Mouse (Mus musculus): ENCODE measurements around the gene Grb2.

DNA sequence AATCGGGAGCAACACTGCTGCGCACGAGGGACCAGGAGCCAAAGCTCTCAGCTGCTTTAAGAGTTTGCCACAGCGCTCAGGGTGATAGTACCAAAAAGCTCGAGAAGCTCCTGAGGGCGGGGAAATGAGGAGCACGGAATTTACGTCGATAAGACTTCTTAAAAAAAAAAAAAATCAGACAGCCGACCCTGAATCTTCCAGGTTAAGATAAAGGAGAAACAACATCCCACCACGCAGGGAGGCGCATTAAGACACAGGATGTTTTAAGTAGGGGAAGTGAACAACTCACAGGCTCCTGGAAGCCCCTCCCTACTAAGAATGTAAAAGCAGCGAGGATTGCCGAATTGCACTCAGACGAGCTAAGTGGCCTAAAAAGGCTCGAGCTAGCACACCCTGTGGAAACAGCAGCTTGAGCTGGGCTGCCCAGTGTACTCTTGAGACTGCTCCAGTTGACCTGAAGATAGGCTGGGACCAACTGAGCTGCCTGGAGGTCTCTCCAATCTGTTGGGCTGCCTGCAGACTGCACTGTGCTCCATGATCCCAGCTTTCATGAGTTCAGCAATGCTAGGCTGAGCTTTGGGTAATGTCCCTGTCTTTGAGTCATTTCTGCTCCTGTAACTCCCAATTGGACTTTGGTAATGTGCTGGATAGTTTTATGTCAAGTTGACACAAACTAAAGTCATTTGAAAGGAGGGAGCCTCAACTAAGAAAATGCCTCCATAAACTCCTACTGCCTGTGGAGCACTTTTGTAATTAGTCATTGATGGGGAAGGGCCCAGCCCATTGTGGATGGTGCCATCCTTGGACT, 95.1 kb downstream of the Grb2 start:
- no peak for TF ChIP-seq EP300 (optimal IDR thresholded peaks at IDR 0.05)
- TF ChIP-seq CTCF (IDR thresholded peaks at IDR 0.05; ENCODE audit: low read depth), result no peak
